Mouse (Mus musculus): Measurements from ENCODE around the gene Thoc7.

DNA sequence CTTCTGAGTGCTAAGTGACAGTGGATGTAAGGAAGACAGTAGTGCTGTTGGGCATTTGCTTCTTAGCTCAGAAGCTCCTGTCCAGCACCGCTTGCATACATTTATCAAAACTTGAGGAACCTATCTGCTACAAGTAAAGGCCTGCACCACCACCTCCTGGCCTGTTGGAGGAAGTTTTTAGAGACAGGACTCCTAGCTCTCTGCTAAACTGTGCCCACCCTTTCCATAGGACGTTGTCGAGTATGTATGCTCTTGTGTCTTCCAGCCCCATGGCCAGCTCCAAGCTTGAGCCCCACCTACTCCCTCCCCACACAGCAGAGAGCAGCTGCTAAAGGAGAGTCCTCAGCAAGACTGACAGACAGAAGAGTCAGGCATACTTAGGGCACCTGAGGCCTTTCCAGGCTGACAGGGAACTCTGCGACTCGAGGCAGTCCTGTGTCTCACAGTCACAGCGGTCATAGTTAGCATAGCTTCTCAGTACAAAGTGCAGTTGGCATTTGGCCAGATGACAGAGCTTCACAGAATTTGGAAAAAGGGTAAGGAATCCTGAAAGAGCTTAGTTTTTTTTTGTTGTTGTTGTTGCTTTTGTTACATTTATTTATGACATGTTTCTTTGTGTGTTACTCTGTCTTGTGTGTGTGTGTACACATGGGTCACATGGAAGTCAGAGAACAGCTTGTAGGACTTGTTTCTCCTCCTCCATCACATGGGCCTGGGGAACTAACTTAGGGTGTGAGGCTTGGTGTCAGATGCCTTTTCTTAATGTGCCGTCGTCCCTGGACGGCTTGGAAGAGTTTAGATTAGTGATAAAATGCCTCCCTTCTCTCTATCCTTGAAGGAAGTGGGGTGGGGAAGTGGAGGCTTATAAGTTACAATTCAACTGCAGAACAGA, 33.8 kb upstream of the Thoc7 start:
- TF ChIP-seq CTCF (IDR thresholded peaks at IDR 0.05; ENCODE audit: control insufficient read depth, insufficient read depth, low read length) (no peak), POLR2A (IDR thresholded peaks at IDR 0.05; ENCODE audit: borderline replicate concordance, control insufficient read depth, low read depth, low read length) (no peak)
